Mouse (Mus musculus) MEL (cell line): ENCODE measurements around the gene Mcrip2. TPM values are rescaled to one million over a fixed set of nuclear protein-coding genes. Genes with fewer than 3 reads are reported as not detected.

Experiments used
- DNase-seq: peaks from one replicate; pipeline ENCODE4 v3.0.0; 2011; ENCODE audit warnings: low read depth, low spot score
- H3K27ac ChIP-seq: 2 replicates; pipeline ENCODE4 v1.5.1; 2012; ENCODE audit warnings: low read depth, mild to moderate bottlenecking, control low read depth, low read length, moderate library complexity; ENCODE audit not compliant: control insufficient read depth
- H3K27me3 ChIP-seq, 2 experiments: fragments of 150-350 bp in 1 of 2; sonication (generic) in 1 of 2; 2 replicates each; pipeline ENCODE4 v1.6.1; 2012; ENCODE audit warnings: low read length in 2 of 2, mild to moderate bottlenecking in 2 of 2, improper control_type of control experiment in 1 of 2, moderate library complexity in 1 of 2; ENCODE audit not compliant: insufficient read depth in 2 of 2, control insufficient read depth in 1 of 2
- H3K36me3 ChIP-seq, 2 experiments: 2 replicates each; pipeline ENCODE4 v1.6.1; 2012 to 2014; ENCODE audit warnings: low read length in 2 of 2, improper control_type of control experiment in 1 of 2, inconsistent platforms in 1 of 2, mild to moderate bottlenecking in 1 of 2; ENCODE audit not compliant: insufficient read depth in 2 of 2, control insufficient read depth in 1 of 2
- H3K4me1 ChIP-seq, 2 experiments: fragments of 150-350 bp in 1 of 2; sonication (generic) in 1 of 2; 2 replicates each; pipeline ENCODE4 v1.6.1; 2012; ENCODE audit warnings: low read length in 2 of 2, improper control_type of control experiment in 1 of 2, mild to moderate bottlenecking in 1 of 2; ENCODE audit not compliant: insufficient read depth in 2 of 2, control insufficient read depth in 1 of 2
- H3K4me3 ChIP-seq, 2 experiments: fragments of 150-350 bp in 1 of 2; sonication (generic) in 1 of 2; 2 replicates each; pipeline ENCODE4 v1.5.1; 2012; ENCODE audit warnings: low read depth in 2 of 2, low read length in 2 of 2, mild to moderate bottlenecking in 2 of 2, moderate library complexity in 2 of 2, control low read depth in 1 of 2, improper control_type of control experiment in 1 of 2; ENCODE audit not compliant: control insufficient read depth in 1 of 2, insufficient read depth in 1 of 2
- H3K79me2 ChIP-seq: 2 replicates; pipeline ENCODE4 v1.6.1; 2012; ENCODE audit warnings: mild to moderate bottlenecking, low read length, moderate library complexity; ENCODE audit not compliant: control insufficient read depth, poor library complexity, insufficient read depth
- H3K9ac ChIP-seq: 2 replicates; pipeline ENCODE4 v1.6.1; 2012; ENCODE audit warnings: low read depth, mild to moderate bottlenecking, control low read depth, low read length, moderate library complexity; ENCODE audit not compliant: control insufficient read depth, poor library complexity, severe bottlenecking
- H3K9me3 ChIP-seq: fragments of 150-350 bp; sonication (generic); replicated peaks from 2 replicates; pipeline ENCODE4 v1.6.1; 2012; ENCODE audit warnings: mild to moderate bottlenecking, low read length, improper control_type of control experiment, moderate library complexity; ENCODE audit not compliant: insufficient read depth
- BHLHE40 ChIP-seq: IDR thresholded peaks from 2 replicates; pipeline ENCODE4 v1.6.1; 2012; ENCODE audit warnings: low read depth, mild to moderate bottlenecking, inconsistent platforms, low read length, improper control_type of control experiment, borderline replicate concordance
- CHD1 ChIP-seq: IDR thresholded peaks from 2 replicates; pipeline ENCODE4 v1.6.1; 2012; ENCODE audit warnings: low read depth, mild to moderate bottlenecking, inconsistent platforms, low read length, improper control_type of control experiment
- CHD2 ChIP-seq: IDR thresholded peaks from 2 replicates; pipeline ENCODE4 v1.6.1; 2011; ENCODE audit warnings: low read length, improper control_type of control experiment
- E2F4 ChIP-seq: IDR thresholded peaks from 2 replicates; pipeline ENCODE4 v1.6.1; 2011; ENCODE audit warnings: low read depth, low read length, improper control_type of control experiment, borderline replicate concordance
- ELF1 ChIP-seq: IDR thresholded peaks from 2 replicates; pipeline ENCODE4 v1.6.1; 2014; ENCODE audit warnings: low read depth, mild to moderate bottlenecking, inconsistent platforms, low read length, improper control_type of control experiment, moderate library complexity
- GATA1 ChIP-seq: IDR thresholded peaks from 2 replicates; pipeline ENCODE4 v1.6.1; 2011; ENCODE audit warnings: low read depth, low read length, improper control_type of control experiment
- HCFC1 ChIP-seq: IDR thresholded peaks from 2 replicates; pipeline ENCODE4 v1.6.1; 2012; ENCODE audit warnings: low read depth, mild to moderate bottlenecking, inconsistent platforms, low read length, improper control_type of control experiment, moderate library complexity
- JUND ChIP-seq: IDR thresholded peaks from 2 replicates; pipeline ENCODE4 v1.6.1; 2011; ENCODE audit warnings: low read depth, mild to moderate bottlenecking, improper control_type of control experiment, low read length
- MAFK ChIP-seq: IDR thresholded peaks from 2 replicates; pipeline ENCODE4 v1.6.1; 2011; ENCODE audit warnings: low read depth, mild to moderate bottlenecking, low read length, improper control_type of control experiment, borderline replicate concordance
- MAX ChIP-seq: IDR thresholded peaks from 2 replicates; pipeline ENCODE4 v1.6.1; 2011; ENCODE audit warnings: low read length, improper control_type of control experiment
- MAZ ChIP-seq: IDR thresholded peaks from 2 replicates; pipeline ENCODE4 v1.6.1; 2012; ENCODE audit warnings: low read depth, mild to moderate bottlenecking, inconsistent platforms, low read length, improper control_type of control experiment
- MEF2A ChIP-seq: IDR thresholded peaks from 2 replicates; pipeline ENCODE4 v1.6.1; 2014; ENCODE audit warnings: low read depth, mild to moderate bottlenecking, inconsistent platforms, low read length, improper control_type of control experiment; ENCODE audit not compliant: poor library complexity, insufficient replicate concordance, severe bottlenecking; ENCODE audit errors: extremely low read depth
- MYB ChIP-seq: IDR thresholded peaks from 2 replicates; pipeline ENCODE4 v1.6.1; 2011; ENCODE audit warnings: mild to moderate bottlenecking, low read depth, low read length, improper control_type of control experiment
- NRF1 ChIP-seq: IDR thresholded peaks from 2 replicates; pipeline ENCODE4 v1.6.1; 2014; ENCODE audit warnings: low read depth, mild to moderate bottlenecking, inconsistent platforms, low read length, improper control_type of control experiment, moderate library complexity; ENCODE audit not compliant: poor library complexity, insufficient read depth, severe bottlenecking
- POLR2A ChIP-seq, 2 experiments: IDR thresholded peaks; 2 replicates each; pipeline ENCODE4 v1.6.1; 2011 to 2012; ENCODE audit warnings: low read length in 2 of 2, mild to moderate bottlenecking in 2 of 2, control low read depth in 1 of 2, improper control_type of control experiment in 1 of 2, low read depth in 1 of 2, moderate library complexity in 1 of 2; ENCODE audit not compliant: control insufficient read depth in 1 of 2, insufficient read depth in 1 of 2, poor library complexity in 1 of 2
- POLR2AphosphoS2 ChIP-seq: IDR thresholded peaks from 2 replicates; pipeline ENCODE4 v1.6.1; 2011; ENCODE audit warnings: low read length, improper control_type of control experiment
- RCOR1 ChIP-seq: IDR thresholded peaks from 2 replicates; pipeline ENCODE4 v1.6.1; 2012; ENCODE audit warnings: low read depth, mild to moderate bottlenecking, inconsistent platforms, low read length, improper control_type of control experiment
- SIN3A ChIP-seq: IDR thresholded peaks from 2 replicates; pipeline ENCODE4 v1.6.1; 2012; ENCODE audit warnings: low read length, improper control_type of control experiment, inconsistent platforms
- TAL1 ChIP-seq: IDR thresholded peaks from 2 replicates; pipeline ENCODE4 v1.6.1; 2012; ENCODE audit warnings: mild to moderate bottlenecking, inconsistent platforms, low read length, moderate library complexity, mixed read lengths
- TBP ChIP-seq: IDR thresholded peaks from 2 replicates; pipeline ENCODE4 v1.8.0; 2011; ENCODE audit warnings: low read depth, low read length, improper control_type of control experiment
- TCF12 ChIP-seq: IDR thresholded peaks from 2 replicates; pipeline ENCODE4 v1.6.1; 2014; ENCODE audit warnings: low read depth, mild to moderate bottlenecking, inconsistent platforms, low read length, improper control_type of control experiment, moderate library complexity
- UBTF ChIP-seq: IDR thresholded peaks from 2 replicates; pipeline ENCODE4 v1.6.1; 2012; ENCODE audit warnings: low read depth, mild to moderate bottlenecking, inconsistent platforms, low read length, improper control_type of control experiment, moderate library complexity, borderline replicate concordance; ENCODE audit not compliant: insufficient read depth
- USF1 ChIP-seq: IDR thresholded peaks from 2 replicates; pipeline ENCODE4 v1.6.1; 2014; ENCODE audit warnings: low read depth, mild to moderate bottlenecking, inconsistent platforms, low read length, improper control_type of control experiment, moderate library complexity
- ZC3H11A ChIP-seq: IDR thresholded peaks from 2 replicates; pipeline ENCODE4 v1.6.1; 2012; ENCODE audit warnings: low read depth, mild to moderate bottlenecking, inconsistent platforms, low read length, improper control_type of control experiment
- ZMIZ1 ChIP-seq: IDR thresholded peaks from 2 replicates; pipeline ENCODE4 v1.6.1; 2012; ENCODE audit warnings: low read depth, mild to moderate bottlenecking, inconsistent platforms, low read length, improper control_type of control experiment, moderate library complexity
- ZNF384 ChIP-seq: IDR thresholded peaks from 2 replicates; pipeline ENCODE4 v1.6.1; 2012; ENCODE audit warnings: low read depth, mild to moderate bottlenecking, inconsistent platforms, low read length, improper control_type of control experiment
- polyA plus RNA-seq, 2 experiments: library from polyadenylated mRNA; stranded (reverse) in 1 of 2; unstranded in 1 of 2; fragments of >175 nt in 1 of 2; fragments of >200 nt in 1 of 2; gene quantifications; 2 replicates each; pipeline versions ENCODE4 v1.2.1 to v1.2.4; 2012; ENCODE audit warnings: low replicate concordance in 2 of 2, low read depth in 1 of 2; ENCODE audit not compliant: insufficient read length in 2 of 2, insufficient read depth in 1 of 2, missing spikeins in 1 of 2
- total RNA-seq: library from RNA; depleted of rRNA; stranded (reverse); fragments of 300-350 nt; gene quantifications from 2 replicates; pipeline ENCODE4 v1.2.3, GENCODE M21; 2012

The Mcrip2 gene
- total and polyA plus RNA-seq, 3 experiments, result 88.9 to 281 (median 107) TPM

DNA sequence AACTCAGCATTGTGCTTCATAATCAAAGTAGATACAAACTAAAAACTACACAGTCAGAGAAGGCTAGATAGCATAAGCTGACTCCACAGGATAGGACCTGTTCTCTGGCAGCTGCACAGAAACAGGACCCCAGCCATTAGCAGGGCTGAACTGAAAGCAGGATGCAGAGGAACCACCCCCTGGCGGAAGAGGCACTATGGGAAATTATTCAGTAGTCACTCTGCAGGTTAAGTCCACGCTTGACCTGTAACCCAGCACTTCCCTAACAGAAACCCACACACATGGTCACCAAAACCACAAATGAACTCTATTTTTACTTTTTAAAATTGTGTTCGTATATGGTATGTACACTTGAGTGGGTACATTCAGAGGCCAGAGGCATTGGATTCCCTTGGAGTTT is 34.5 kb upstream of the Mcrip2 start:
- no peak for DNase-seq
- peaks cover 0 to 2% of the 10 kb centered on the region in 2 experiments; a peak in 1 of 4 replicates for H3K36me3 ChIP-seq

DNA sequence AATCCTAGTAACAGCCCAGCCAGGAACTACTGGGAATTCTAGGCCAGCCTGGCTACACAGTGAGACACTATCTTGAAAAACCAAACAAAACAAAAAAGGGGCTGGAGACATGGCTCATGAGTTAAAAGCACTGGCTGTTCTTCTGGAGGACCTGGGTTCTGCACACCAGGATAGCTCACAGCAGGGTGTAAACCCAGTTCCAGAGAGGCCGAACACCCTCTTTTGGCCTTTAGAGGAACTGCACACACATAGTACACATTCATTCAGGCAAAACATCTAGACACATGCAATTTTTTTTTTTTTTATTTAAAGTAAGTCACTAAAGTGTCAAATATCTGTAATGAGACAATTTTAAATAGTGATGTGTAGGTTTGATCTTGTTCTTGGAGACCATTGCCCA is 31.6 kb upstream of the Mcrip2 start:
- no peak for TF ChIP-seq ELF1
- no peak for TF ChIP-seq SIN3A
- no peak for TF ChIP-seq RCOR1
- TF ChIP-seq NRF1, result no peak
- TF ChIP-seq MAX, result no peak
- TF ChIP-seq POLR2AphosphoS2, result no peak
- TF ChIP-seq CHD1, result no peak
- TF ChIP-seq ZC3H11A, result no peak
- no peak for TF ChIP-seq MAZ
- no peak for TF ChIP-seq POLR2A (IDR thresholded peaks at IDR 0.05; ENCODE audit: control insufficient read depth in 1 of 2, insufficient read depth in 1 of 2, low read depth in 1 of 2, low read length in 2 of 2, poor library complexity in 1 of 2)
- no peak overlapping the region for H3K4me3 ChIP-seq
- no peak for DNase-seq

More for the DNA sequence above, 34.5 kb upstream of the Mcrip2 start:
- H3K27me3 ChIP-seq, result no peaks in the 10 kb centered on the region
- H3K9ac ChIP-seq, result no peak overlapping the region
- no peaks in the 10 kb centered on the region for H3K79me2 ChIP-seq
- no peak overlapping the region for H3K27ac ChIP-seq
- no peaks in the 10 kb centered on the region for H3K9me3 ChIP-seq
- no peaks in the 10 kb centered on the region for H3K4me1 ChIP-seq
- H3K4me3 ChIP-seq, result no peak overlapping the region
- TF ChIP-seq MAZ (no peak), E2F4 (no peak), CHD2 (no peak)

DNA sequence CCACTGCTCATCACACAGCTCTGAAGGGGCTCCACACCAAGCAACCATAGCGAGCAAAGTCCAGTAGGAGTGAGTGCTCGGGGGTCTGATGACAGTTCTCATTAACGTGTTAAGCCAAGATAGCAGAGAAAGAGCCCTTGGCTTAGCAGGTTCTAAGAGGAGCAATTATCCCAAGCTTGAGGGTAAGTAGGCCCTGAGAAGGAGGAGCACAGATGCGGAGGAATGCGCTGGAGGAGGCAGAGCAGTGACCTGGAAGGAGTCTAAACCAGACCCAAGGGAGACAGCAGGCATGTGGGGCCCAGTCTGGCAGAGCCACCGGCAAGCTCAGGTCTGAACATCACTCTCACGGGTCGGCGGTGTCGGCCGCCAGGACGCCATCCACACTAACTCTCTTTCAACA is 27.3 kb upstream of the Mcrip2 start:
- H3K4me3 ChIP-seq, result no peak overlapping the region
- H3K4me1 ChIP-seq, result no peaks in the 10 kb centered on the region
- H3K9me3 ChIP-seq, result no peaks in the 10 kb centered on the region
- no peak overlapping the region for H3K9ac ChIP-seq
- peaks cover 2% of the 10 kb centered on the region; the same call in 1 of the 2 replicates for H3K79me2 ChIP-seq
- TF ChIP-seq MEF2A (no peak), BHLHE40 (no peak), GATA1 (no peak), UBTF (no peak), TBP (no peak), TAL1 (no peak), TCF12 (no peak), MYB (no peak), HCFC1 (no peak), JUND (no peak), ZMIZ1 (no peak), USF1 (no peak), NRF1 (no peak), ZNF384 (no peak), SIN3A (no peak), RCOR1 (no peak), E2F4 (no peak), MAFK (no peak), CHD1 (no peak)
- TF ChIP-seq, all 39 proteins: peak for 0
- no peaks in the 10 kb centered on the region for H3K27me3 ChIP-seq
- no peak for DNase-seq
- no peak overlapping the region for H3K27ac ChIP-seq
- H3K36me3 ChIP-seq, result peaks cover 0 to under 1% of the 10 kb centered on the region in 2 experiments; a peak in 1 of 4 replicates

More for the DNA sequence above, 31.6 kb upstream of the Mcrip2 start:
- Histone ChIP-seq H3K9ac (no peak overlapping the region), H3K79me2 (no peaks in the 10 kb centered on the region), H3K9me3 (no peaks in the 10 kb centered on the region), H3K27me3 (no peaks in the 10 kb centered on the region), H3K36me3 (peaks cover 0 to 2% of the 10 kb centered on the region in 2 experiments; a peak in 1 of 4 replicates), H3K27ac (no peak overlapping the region), H3K4me1 (no peaks in the 10 kb centered on the region)
